8 mouse cellular contexts compared by ENCODE assay signal in genomic region chr11:59661601-59662248, GRCm38 (mm10). TPM values are rescaled to one million over a fixed set of nuclear protein-coding genes. Genes with fewer than 3 reads are reported as not detected.
DNase-seq lines count a peak whose midpoint lies in the region; ATAC-seq and TF ChIP-seq lines count a peak whose summit lies in the region.

No protein-coding gene starts in this region.

- peak overlapping the region; percentile 79 for H3K4me2 ChIP-seq in lung, embryonic 14.5 days
- H3K4me2 ChIP-seq in heart, embryonic 14.5 days (ENCODE audit: low read length), result peak overlapping the region; percentile 92
- H3K4me2 ChIP-seq in limb, embryonic 11.5 days (ENCODE audit: low read depth, severe bottlenecking), result peak overlapping the region; percentile 88
- peak overlapping the region; percentile 82 for H3K4me2 ChIP-seq in neural tube, embryonic 12.5 days (replicated peaks)

- peak overlapping the region; percentile 80 for H3K27ac ChIP-seq in lung, embryonic 14.5 days (ENCODE audit: low read depth)
- peak overlapping the region; percentile 77 for H3K27ac ChIP-seq in cortical plate, adult 2 months (ENCODE audit: insufficient read depth, low read length)
- H3K27ac ChIP-seq in heart, embryonic 14.5 days (replicated peaks in 1 of 2; ENCODE audit: control insufficient read depth in 1 of 2, insufficient read depth in 1 of 2, low read depth in 2 of 2, low read length in 2 of 2), result peak overlapping the region; percentile 86 to 93
- H3K27ac ChIP-seq in limb, embryonic 11.5 days (replicated peaks; ENCODE audit: low read depth, low read length), result no peak overlapping the region
- H3K27ac ChIP-seq in neural tube, embryonic 12.5 days, result no peak overlapping the region; the same call in 1 of the 2 replicates

- no peak for DNase-seq in lung, embryonic 14.5 days
- DNase-seq in lung, postnatal 25 days (ENCODE audit: low spot score), result no peak
- DNase-seq in limb, embryonic 11.5 days (ENCODE audit: low spot score), result peak; percentile 38
- no peak for DNase-seq in layer of hippocampus, adult 11-12 months (ENCODE audit: low spot score)
- no peak for DNase-seq in thymus, adult 18-20 months

- no peak for TF ChIP-seq POLR2A in cortical plate, adult 2 months (IDR thresholded peaks at IDR 0.05; ENCODE audit: extremely low read depth, insufficient read depth, low read length)

- H3K4me1 ChIP-seq in lung, embryonic 14.5 days (ENCODE audit: insufficient read depth), result peaks cover 20% of the 10 kb centered on the region
- peaks cover 7% of the 10 kb centered on the region; the same call in 1 of the 2 replicates for H3K4me1 ChIP-seq in cortical plate, adult 2 months (ENCODE audit: control insufficient read depth, insufficient read depth, low read length)
- H3K4me1 ChIP-seq in heart, embryonic 14.5 days (ENCODE audit: control insufficient read depth in 2 of 2, insufficient read depth in 2 of 2, low read length in 2 of 2), result peaks cover 18 to 34% of the 10 kb centered on the region in 2 experiments
- H3K4me1 ChIP-seq in limb, embryonic 11.5 days (ENCODE audit: control insufficient read depth, insufficient read depth, low read length), result peaks cover 27% of the 10 kb centered on the region
- peaks cover 30% of the 10 kb centered on the region for H3K4me1 ChIP-seq in neural tube, embryonic 12.5 days

- ATAC-seq in lung, embryonic 14.5 days (ENCODE audit: insufficient read depth), result peak; percentile 4; the same call in 1 of the 2 replicates
- no peak for ATAC-seq in heart, embryonic 14.5 days (ENCODE audit: insufficient number of reproducible peaks, insufficient read depth, low FRiP score, low read depth)
- ATAC-seq in limb, embryonic 11.5 days (ENCODE audit: insufficient number of reproducible peaks, low FRiP score, low TSS enrichment, low read depth), result no peak
- no peak for ATAC-seq in neural tube, embryonic 12.5 days (ENCODE audit: low FRiP score, low read depth)

- no peaks in the 10 kb centered on the region for H3K9me3 ChIP-seq in lung, embryonic 14.5 days (ENCODE audit: low read depth, low read length)
- no peaks in the 10 kb centered on the region for H3K9me3 ChIP-seq in heart, embryonic 14.5 days (ENCODE audit: control insufficient read depth, low read length)
- no peaks in the 10 kb centered on the region for H3K9me3 ChIP-seq in limb, embryonic 11.5 days (ENCODE audit: control insufficient read depth, low read length)
- H3K9me3 ChIP-seq in neural tube, embryonic 12.5 days, result no peaks in the 10 kb centered on the region

- WGBS in lung, embryonic 14.5 days, result 3% methylated on average over 28 of the region's 28 CpGs
- WGBS in heart, embryonic 14.5 days, result 3% methylated on average over 28 of the region's 28 CpGs
- WGBS in limb, embryonic 11.5 days, result 2% methylated on average over 28 of the region's 28 CpGs
- WGBS in neural tube, embryonic 12.5 days, result 2% methylated on average over 28 of the region's 28 CpGs

- peaks cover 5% of the 10 kb centered on the region; the same call in 1 of the 2 replicates for H3K36me3 ChIP-seq in lung, embryonic 14.5 days (ENCODE audit: insufficient read depth)
- no peaks in the 10 kb centered on the region for H3K36me3 ChIP-seq in heart, embryonic 14.5 days (ENCODE audit: control insufficient read depth, insufficient read depth, low read length)
- no peaks in the 10 kb centered on the region for H3K36me3 ChIP-seq in limb, embryonic 11.5 days (ENCODE audit: control insufficient read depth, insufficient read depth, low read length)
- no peaks in the 10 kb centered on the region for H3K36me3 ChIP-seq in neural tube, embryonic 12.5 days

- H3K9ac ChIP-seq in lung, embryonic 14.5 days, result peak overlapping the region; percentile 85
- peak overlapping the region; percentile 87 for H3K9ac ChIP-seq in heart, embryonic 14.5 days (ENCODE audit: low read length)
- peak overlapping the region; percentile 88 for H3K9ac ChIP-seq in limb, embryonic 11.5 days (ENCODE audit: low read length)
- peak overlapping the region; percentile 67 for H3K9ac ChIP-seq in neural tube, embryonic 12.5 days

- H3K4me3 ChIP-seq in lung, embryonic 14.5 days (ENCODE audit: low read depth, low read length), result peak overlapping the region; percentile 77
- peak overlapping the region; percentile 68 for H3K4me3 ChIP-seq in cortical plate, adult 2 months (ENCODE audit: insufficient read depth, low read length)
- peak overlapping the region; percentile 72 to 76 for H3K4me3 ChIP-seq in heart, embryonic 14.5 days (ENCODE audit: control insufficient read depth in 1 of 2, insufficient read depth in 1 of 2, low read depth in 1 of 2, low read length in 2 of 2)
- peak overlapping the region; percentile 74 for H3K4me3 ChIP-seq in limb, embryonic 11.5 days (ENCODE audit: low read depth, low read length)
- H3K4me3 ChIP-seq in neural tube, embryonic 12.5 days, result peak overlapping the region; percentile 76

- no peak for TF ChIP-seq CTCF in lung, embryonic 14.5 days (IDR thresholded peaks at IDR 0.05; ENCODE audit: low read depth)
- TF ChIP-seq CTCF in cortical plate, adult 2 months (IDR thresholded peaks at IDR 0.05; ENCODE audit: extremely low read depth, insufficient read depth, low read length), result no peak

- H3K27me3 ChIP-seq in lung, embryonic 14.5 days (ENCODE audit: insufficient read depth, low read length), result no peaks in the 10 kb centered on the region
- no peaks in the 10 kb centered on the region for H3K27me3 ChIP-seq in heart, embryonic 14.5 days (ENCODE audit: control insufficient read depth, insufficient read depth, low read length)
- no peaks in the 10 kb centered on the region for H3K27me3 ChIP-seq in limb, embryonic 11.5 days (ENCODE audit: control insufficient read depth, insufficient read depth, low read length)
- no peaks in the 10 kb centered on the region for H3K27me3 ChIP-seq in neural tube, embryonic 12.5 days (replicated peaks)

RNA-seq across cellular contexts. Expression of gene Mprip, which starts 0.6 kb away (rescaled TPM):
- 128 and 145 TPM in 2 replicates for polyA plus RNA-seq in lung, embryonic 14.5 days (2014; fragmentation: Nextera tagmentation; extraction: Ambion mirVana)
- polyA plus RNA-seq in cortical plate, adult 2 months (2012; rRNA removed), result 126 and 128 TPM in 2 replicates
- 64.7 and 68.7 TPM in 2 replicates for polyA plus RNA-seq in heart, embryonic 14.5 days (2014; fragmentation: Nextera tagmentation; extraction: Ambion mirVana)
- polyA plus RNA-seq in limb, embryonic 11.5 days (2014; fragmentation: Nextera tagmentation; extraction: Ambion mirVana), result 71.1 and 78.9 TPM in 2 replicates
- polyA plus RNA-seq in neural tube, embryonic 12.5 days (2016; fragmentation: Nextera tagmentation; extraction: Ambion mirVana), result 105 and 123 TPM in 2 replicates

Comparison
In these comparisons a context has a peak if more than half of its experiments do, and no peak if none do; other contexts are left out.
1. H3K27ac ChIP-seq: peak in lung, embryonic 14.5 days (single experiment), cortical plate, adult 2 months (single experiment) and heart, embryonic 14.5 days (2 of 2); none in limb, embryonic 11.5 days (single experiment) and neural tube, embryonic 12.5 days (single experiment).
2. Peak in every context shown above with its lines, with median percentiles within 50 percentile points of each other: H3K4me2 ChIP-seq, H3K4me3 ChIP-seq and H3K9ac ChIP-seq.